Mouse (Mus musculus) MEL (cell line): Measurements from ENCODE around the gene Olfr1311. TPM values are rescaled to one million over a fixed set of nuclear protein-coding genes. Genes with fewer than 3 reads are reported as not detected.
"Not testable (repeated sequence)": the region's sequence is repeated elsewhere in the genome, so short reads cannot be mapped to it uniquely, and the experiment has no call there.

Experiments
- DNase-seq: peaks from one replicate; pipeline ENCODE4 v3.0.0; 2011; ENCODE audit warnings: low read depth, low spot score
- H3K27ac ChIP-seq: 2 replicates; pipeline ENCODE4 v1.5.1; 2012; ENCODE audit warnings: low read depth, mild to moderate bottlenecking, control low read depth, low read length, moderate library complexity; ENCODE audit not compliant: control insufficient read depth
- H3K27me3 ChIP-seq, 2 experiments: fragments of 150-350 bp in 1 of 2; sonication (generic) in 1 of 2; 2 replicates each; pipeline ENCODE4 v1.6.1; 2012; ENCODE audit warnings: low read length in 2 of 2, mild to moderate bottlenecking in 2 of 2, improper control_type of control experiment in 1 of 2, moderate library complexity in 1 of 2; ENCODE audit not compliant: insufficient read depth in 2 of 2, control insufficient read depth in 1 of 2
- H3K36me3 ChIP-seq, 2 experiments: 2 replicates each; pipeline ENCODE4 v1.6.1; 2012 to 2014; ENCODE audit warnings: low read length in 2 of 2, improper control_type of control experiment in 1 of 2, inconsistent platforms in 1 of 2, mild to moderate bottlenecking in 1 of 2; ENCODE audit not compliant: insufficient read depth in 2 of 2, control insufficient read depth in 1 of 2
- H3K4me1 ChIP-seq, 2 experiments: fragments of 150-350 bp in 1 of 2; sonication (generic) in 1 of 2; 2 replicates each; pipeline ENCODE4 v1.6.1; 2012; ENCODE audit warnings: low read length in 2 of 2, improper control_type of control experiment in 1 of 2, mild to moderate bottlenecking in 1 of 2; ENCODE audit not compliant: insufficient read depth in 2 of 2, control insufficient read depth in 1 of 2
- H3K4me3 ChIP-seq, 2 experiments: fragments of 150-350 bp in 1 of 2; sonication (generic) in 1 of 2; 2 replicates each; pipeline ENCODE4 v1.5.1; 2012; ENCODE audit warnings: low read depth in 2 of 2, low read length in 2 of 2, mild to moderate bottlenecking in 2 of 2, moderate library complexity in 2 of 2, control low read depth in 1 of 2, improper control_type of control experiment in 1 of 2; ENCODE audit not compliant: control insufficient read depth in 1 of 2, insufficient read depth in 1 of 2
- H3K79me2 ChIP-seq: 2 replicates; pipeline ENCODE4 v1.6.1; 2012; ENCODE audit warnings: mild to moderate bottlenecking, low read length, moderate library complexity; ENCODE audit not compliant: control insufficient read depth, poor library complexity, insufficient read depth
- H3K9ac ChIP-seq: 2 replicates; pipeline ENCODE4 v1.6.1; 2012; ENCODE audit warnings: low read depth, mild to moderate bottlenecking, control low read depth, low read length, moderate library complexity; ENCODE audit not compliant: control insufficient read depth, poor library complexity, severe bottlenecking
- H3K9me3 ChIP-seq: fragments of 150-350 bp; sonication (generic); replicated peaks from 2 replicates; pipeline ENCODE4 v1.6.1; 2012; ENCODE audit warnings: mild to moderate bottlenecking, low read length, improper control_type of control experiment, moderate library complexity; ENCODE audit not compliant: insufficient read depth
- BHLHE40 ChIP-seq: IDR thresholded peaks from 2 replicates; pipeline ENCODE4 v1.6.1; 2012; ENCODE audit warnings: low read depth, mild to moderate bottlenecking, inconsistent platforms, low read length, improper control_type of control experiment, borderline replicate concordance
- CHD2 ChIP-seq: IDR thresholded peaks from 2 replicates; pipeline ENCODE4 v1.6.1; 2011; ENCODE audit warnings: low read length, improper control_type of control experiment
- E2F4 ChIP-seq: IDR thresholded peaks from 2 replicates; pipeline ENCODE4 v1.6.1; 2011; ENCODE audit warnings: low read depth, low read length, improper control_type of control experiment, borderline replicate concordance
- ELF1 ChIP-seq: IDR thresholded peaks from 2 replicates; pipeline ENCODE4 v1.6.1; 2014; ENCODE audit warnings: low read depth, mild to moderate bottlenecking, inconsistent platforms, low read length, improper control_type of control experiment, moderate library complexity
- EP300 ChIP-seq, 2 experiments: IDR thresholded peaks; 2 replicates each; pipeline ENCODE4 v1.6.1; 2011; ENCODE audit warnings: improper control_type of control experiment in 2 of 2, low read length in 2 of 2, low read depth in 1 of 2, mild to moderate bottlenecking in 1 of 2
- ETS1 ChIP-seq: IDR thresholded peaks from 2 replicates; pipeline ENCODE4 v1.6.1; 2012; ENCODE audit warnings: low read depth, mild to moderate bottlenecking, inconsistent platforms, low read length, improper control_type of control experiment, moderate library complexity
- GABPA ChIP-seq: IDR thresholded peaks from 2 replicates; pipeline ENCODE4 v1.6.1; 2012; ENCODE audit warnings: low read depth, mild to moderate bottlenecking, inconsistent platforms, low read length, improper control_type of control experiment, moderate library complexity
- HCFC1 ChIP-seq: IDR thresholded peaks from 2 replicates; pipeline ENCODE4 v1.6.1; 2012; ENCODE audit warnings: low read depth, mild to moderate bottlenecking, inconsistent platforms, low read length, improper control_type of control experiment, moderate library complexity
- MAFK ChIP-seq: IDR thresholded peaks from 2 replicates; pipeline ENCODE4 v1.6.1; 2011; ENCODE audit warnings: low read depth, mild to moderate bottlenecking, low read length, improper control_type of control experiment, borderline replicate concordance
- MAX ChIP-seq: IDR thresholded peaks from 2 replicates; pipeline ENCODE4 v1.6.1; 2011; ENCODE audit warnings: low read length, improper control_type of control experiment
- MAZ ChIP-seq: IDR thresholded peaks from 2 replicates; pipeline ENCODE4 v1.6.1; 2012; ENCODE audit warnings: low read depth, mild to moderate bottlenecking, inconsistent platforms, low read length, improper control_type of control experiment
- MEF2A ChIP-seq: IDR thresholded peaks from 2 replicates; pipeline ENCODE4 v1.6.1; 2014; ENCODE audit warnings: low read depth, mild to moderate bottlenecking, inconsistent platforms, low read length, improper control_type of control experiment; ENCODE audit not compliant: poor library complexity, insufficient replicate concordance, severe bottlenecking; ENCODE audit errors: extremely low read depth
- MYB ChIP-seq: IDR thresholded peaks from 2 replicates; pipeline ENCODE4 v1.6.1; 2011; ENCODE audit warnings: mild to moderate bottlenecking, low read depth, low read length, improper control_type of control experiment
- MYC ChIP-seq: IDR thresholded peaks from 2 replicates; pipeline ENCODE4 v1.6.1; 2011; ENCODE audit warnings: low read depth, mild to moderate bottlenecking, low read length, improper control_type of control experiment, moderate library complexity
- NELFE ChIP-seq: IDR thresholded peaks from 2 replicates; pipeline ENCODE4 v1.6.1; 2011; ENCODE audit warnings: low read depth, low read length, improper control_type of control experiment
- NRF1 ChIP-seq: IDR thresholded peaks from 2 replicates; pipeline ENCODE4 v1.6.1; 2014; ENCODE audit warnings: low read depth, mild to moderate bottlenecking, inconsistent platforms, low read length, improper control_type of control experiment, moderate library complexity; ENCODE audit not compliant: poor library complexity, insufficient read depth, severe bottlenecking
- POLR2AphosphoS2 ChIP-seq: IDR thresholded peaks from 2 replicates; pipeline ENCODE4 v1.6.1; 2011; ENCODE audit warnings: low read length, improper control_type of control experiment
- POLR2AphosphoS5 ChIP-seq: IDR thresholded peaks from 2 replicates; pipeline ENCODE4 v1.6.1; 2012; ENCODE audit warnings: low read depth, borderline replicate concordance, mild to moderate bottlenecking, inconsistent platforms, low read length, moderate library complexity, mixed read lengths
- RAD21 ChIP-seq: IDR thresholded peaks from 2 replicates; pipeline ENCODE4 v1.6.1; 2011; ENCODE audit warnings: mild to moderate bottlenecking, low read depth, low read length, improper control_type of control experiment
- RCOR1 ChIP-seq: IDR thresholded peaks from 2 replicates; pipeline ENCODE4 v1.6.1; 2012; ENCODE audit warnings: low read depth, mild to moderate bottlenecking, inconsistent platforms, low read length, improper control_type of control experiment
- SIN3A ChIP-seq: IDR thresholded peaks from 2 replicates; pipeline ENCODE4 v1.6.1; 2012; ENCODE audit warnings: low read length, improper control_type of control experiment, inconsistent platforms
- SMC3 ChIP-seq: IDR thresholded peaks from 2 replicates; pipeline ENCODE4 v1.6.1; 2011; ENCODE audit warnings: low read depth, low read length, improper control_type of control experiment
- UBTF ChIP-seq: IDR thresholded peaks from 2 replicates; pipeline ENCODE4 v1.6.1; 2012; ENCODE audit warnings: low read depth, mild to moderate bottlenecking, inconsistent platforms, low read length, improper control_type of control experiment, moderate library complexity, borderline replicate concordance; ENCODE audit not compliant: insufficient read depth
- USF1 ChIP-seq: IDR thresholded peaks from 2 replicates; pipeline ENCODE4 v1.6.1; 2014; ENCODE audit warnings: low read depth, mild to moderate bottlenecking, inconsistent platforms, low read length, improper control_type of control experiment, moderate library complexity
- ZKSCAN1 ChIP-seq: IDR thresholded peaks from 2 replicates; pipeline ENCODE4 v1.6.1; 2012; ENCODE audit warnings: low read depth, mild to moderate bottlenecking, inconsistent platforms, low read length, improper control_type of control experiment, moderate library complexity
- ZMIZ1 ChIP-seq: IDR thresholded peaks from 2 replicates; pipeline ENCODE4 v1.6.1; 2012; ENCODE audit warnings: low read depth, mild to moderate bottlenecking, inconsistent platforms, low read length, improper control_type of control experiment, moderate library complexity
- ZNF384 ChIP-seq: IDR thresholded peaks from 2 replicates; pipeline ENCODE4 v1.6.1; 2012; ENCODE audit warnings: low read depth, mild to moderate bottlenecking, inconsistent platforms, low read length, improper control_type of control experiment
- polyA plus RNA-seq, 2 experiments: library from polyadenylated mRNA; stranded (reverse) in 1 of 2; unstranded in 1 of 2; fragments of >175 nt in 1 of 2; fragments of >200 nt in 1 of 2; gene quantifications; 2 replicates each; pipeline versions ENCODE4 v1.2.1 to v1.2.4; 2012; ENCODE audit warnings: low replicate concordance in 2 of 2, low read depth in 1 of 2; ENCODE audit not compliant: insufficient read length in 2 of 2, insufficient read depth in 1 of 2, missing spikeins in 1 of 2
- total RNA-seq: library from RNA; depleted of rRNA; stranded (reverse); fragments of 300-350 nt; gene quantifications from 2 replicates; pipeline ENCODE4 v1.2.3, GENCODE M21; 2012; rRNA removed

The Olfr1311 gene
- total RNA-seq (not detected in 2 replicates), polyA plus RNA-seq (not detected)

- Histone ChIP-seq H3K9ac (no peak within 1 kb of the TSS), H3K27me3 (peaks cover 0 to 1% of the 10 kb centered on the region in 2 experiments; a peak in 2 of 4 replicates), H3K4me3 (no peak within 1 kb of the TSS), H3K27ac (no peak within 1 kb of the TSS), H3K79me2 (no peaks in the 10 kb centered on the region), H3K9me3 (no peaks in the 10 kb centered on the region), H3K4me1 (no peaks in the 10 kb centered on the region), H3K36me3 (no peaks in the 10 kb centered on the region)
- TF ChIP-seq GABPA (no peak), E2F4 (no peak), RAD21 (no peak), ZNF384 (no peak), ELF1 (no peak), HCFC1 (no peak), EP300 (IDR thresholded peaks at IDR 0.05; ENCODE audit: low read depth in 1 of 2, low read length in 2 of 2) (no peak), MEF2A (no peak), ETS1 (no peak), MAFK (no peak), BHLHE40 (no peak), SIN3A (no peak), MYB (no peak), RCOR1 (no peak)
- no peak for DNase-seq
Observed at GRCm38 (mm10) chr2:112024312-112024711, at the start of gene Olfr1311. TSS of gene Olfr1311 (minus strand) at chr2:112024412.

- no peak for DNase-seq
- Histone ChIP-seq H3K4me1 (no peaks in the 10 kb centered on the region), H3K9me3 (no peaks in the 10 kb centered on the region), H3K27me3 (no peaks in the 10 kb centered on the region), H3K79me2 (no peaks in the 10 kb centered on the region), H3K27ac (no peak within 1 kb of the TSS)
- TF ChIP-seq MAX (no peak), NELFE (no peak), POLR2AphosphoS5 (no peak), USF1 (no peak), MAZ (no peak), NRF1 (no peak), EP300 (IDR thresholded peaks at IDR 0.05; ENCODE audit: low read depth in 1 of 2, low read length in 2 of 2) (no peak), POLR2AphosphoS2 (no peak), ZKSCAN1 (no peak), CHD2 (no peak), MEF2A (no peak), BHLHE40 (no peak), UBTF (no peak), ZMIZ1 (no peak), GABPA (no peak), SMC3 (no peak), ZNF384 (no peak), MYC (no peak), ELF1 (no peak)
- TF ChIP-seq, all 39 proteins: peak for 0
- Histone ChIP-seq H3K9ac (no peak within 1 kb of the TSS), H3K36me3 (no peaks in the 10 kb centered on the region), H3K4me3 (no peak within 1 kb of the TSS)
Observed at GRCm38 (mm10) chr2:112050138-112050537, 25.9 kb upstream of the Olfr1311 start, which contains the start of gene Olfr1312. TSS of gene Olfr1312 (minus strand) at chr2:112050238.

- DNase-seq, H3K4me3 ChIP-seq, H3K27ac ChIP-seq, H3K27me3 ChIP-seq, H3K79me2 ChIP-seq, H3K4me1 ChIP-seq, H3K9me3 ChIP-seq, H3K36me3 ChIP-seq, H3K9ac ChIP-seq: not testable (repeated sequence)
Observed at GRCm38 (mm10) chr2:112026971-112027370, 2.8 kb upstream of the Olfr1311 start.
